Mouse (Mus musculus) erythroblast, embryonic 14.5 days (primary cell): ENCODE data around the gene Erp29.

Experiments
- GATA1 ChIP-seq: IDR thresholded peaks from 2 replicates; pipeline ENCODE4 v1.6.1; 2012; ENCODE audit warnings: low read length, inconsistent platforms, mixed read lengths
- TAL1 ChIP-seq: IDR thresholded peaks from 3 replicates; pipeline ENCODE4 v1.6.1; 2012; ENCODE audit warnings: low read length, inconsistent platforms, mixed read lengths

DNA sequence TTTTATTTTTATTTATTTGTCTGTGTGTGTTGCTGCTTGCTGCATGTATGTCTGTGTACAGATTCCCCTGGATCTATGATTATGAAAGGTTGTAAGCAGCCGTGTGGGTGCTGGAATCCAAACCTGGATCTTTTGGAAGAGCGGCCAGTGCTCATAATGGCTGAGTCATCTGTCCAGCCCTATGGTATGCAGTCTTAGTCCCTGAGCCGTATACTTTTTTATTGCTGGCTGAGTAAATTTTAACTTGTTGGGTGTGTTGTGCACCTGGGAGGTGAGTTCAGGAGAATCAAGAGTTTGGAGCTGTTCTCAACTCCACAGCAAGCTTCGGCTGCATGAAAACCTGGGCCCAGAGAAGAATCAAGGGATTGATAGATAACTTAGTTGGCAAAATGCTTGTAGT, 41.3 kb downstream of the Erp29 start:
- TF ChIP-seq GATA1 = no peak
- TF ChIP-seq TAL1 = no peak
